Mouse (Mus musculus): ENCODE results near the gene Brd9.
"Not testable (repeated sequence)": the region's sequence is repeated elsewhere in the genome, so short reads cannot be mapped to it uniquely, and the experiment has no call there.

The Brd9 gene

GRCm38 (mm10) chr13:73991267-73991666 lies 53.7 kb downstream of the Brd9 start:
- no peak for DNase-seq

GRCm38 (mm10) chr13:73996456-73996855 lies 58.8 kb downstream of the Brd9 start:
- no peak for DNase-seq

DNA sequence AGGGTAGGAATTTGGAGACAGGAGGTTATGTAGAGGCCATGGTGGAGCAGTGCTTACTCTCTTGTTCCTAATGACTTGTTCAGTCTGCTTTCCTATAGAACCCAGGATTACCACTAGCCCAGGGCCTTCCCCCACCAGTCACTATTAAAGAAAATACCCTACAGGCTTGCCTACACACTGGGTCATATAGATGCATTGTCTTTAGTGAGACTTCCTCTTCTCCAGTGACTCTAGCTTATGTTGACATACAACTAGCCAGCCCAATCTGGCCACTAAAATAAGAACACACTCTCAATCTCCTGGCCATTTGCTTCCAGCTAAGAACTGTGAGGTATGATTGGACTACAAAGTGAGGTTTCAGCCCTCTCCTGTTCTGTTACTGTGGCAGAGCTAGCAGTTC lies 62.9 kb downstream of the Brd9 start:
- DNase-seq = no peak

DNA sequence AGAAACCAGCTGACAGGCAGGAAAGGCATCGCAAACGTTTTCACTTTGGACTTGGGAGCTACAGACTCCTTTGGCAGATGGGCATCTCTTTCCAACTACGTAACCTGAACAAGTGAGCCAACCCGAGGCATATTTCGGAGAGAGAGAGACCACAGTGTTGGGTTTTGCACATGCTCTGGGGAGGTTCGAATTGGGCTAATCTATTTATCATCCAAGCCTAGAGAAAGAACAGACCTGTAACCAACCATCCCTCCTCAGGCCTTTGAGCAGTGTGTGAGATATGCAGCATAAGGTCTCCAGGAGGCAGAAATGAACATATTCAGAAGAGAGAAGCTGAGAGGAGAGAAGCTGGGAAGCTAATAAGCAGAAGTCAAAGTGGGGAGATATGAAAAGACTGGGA lies 63.4 kb downstream of the Brd9 start:
- no peak for DNase-seq

GRCm38 (mm10) chr13:74001492-74001891 lies 63.9 kb downstream of the Brd9 start:
- DNase-seq = no peak

GRCm38 (mm10) chr13:74006881-74007280 lies 69.3 kb downstream of the Brd9 start:
- DNase-seq = not testable (repeated sequence)

DNA sequence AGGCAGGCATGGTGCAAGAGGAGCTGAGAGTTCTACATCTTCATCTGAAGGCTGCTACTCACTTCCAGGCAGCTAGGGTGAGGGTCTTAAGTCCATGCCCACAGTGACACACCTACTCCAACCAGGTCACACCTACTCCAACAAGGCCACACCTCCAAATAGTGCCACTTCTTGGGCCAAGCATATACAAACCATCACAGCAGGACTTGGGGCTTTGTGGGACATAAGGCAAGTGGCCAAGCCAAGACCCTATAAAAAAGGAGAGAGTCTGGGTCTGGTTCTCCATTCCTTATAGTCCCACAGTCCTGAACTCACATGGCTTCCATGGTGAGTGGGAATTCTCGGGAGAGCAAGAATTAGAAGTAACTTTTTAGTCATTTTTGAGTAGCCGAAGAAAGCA lies 70.6 kb downstream of the Brd9 start:
- not testable (repeated sequence) for DNase-seq

- peak; percentile 95 for DNase-seq
These were observed 71.5 kb downstream of the Brd9 start, which contains the start of gene Tppp for GRCm38 (mm10) chr13:74008948-74009718. Tppp (plus strand) TSS chr13:74009407.

GRCm38 (mm10) chr13:74009791-74010614 lies 72.4 kb downstream of the Brd9 start:
- peak; percentile 80 for DNase-seq

All from cerebellum, adult 8-10 months (tissue).